Mouse (Mus musculus) large intestine, adult 2 months (tissue): ENCODE measurements around the gene Bbox1. TPM values are rescaled to one million over a fixed set of nuclear protein-coding genes. Genes with fewer than 3 reads are reported as not detected.
A peak's percentile ranks its signal among the peaks of the same experiment; 100 is the strongest.

Source experiments
- DNase-seq: peaks from one replicate; pipeline ENCODE4 v3.0.0-alpha.2; 2012; ENCODE audit warnings: low read depth, low spot score
- WGBS: fragments of 180-500 bp; shearing (Covaris S2); methylation state at CpG from one replicate; pipeline ENCODE4 v1.1.7; 2018; 5-methylcytosine and 5-hydroxymethylcytosine counted together
- polyA plus RNA-seq: library from polyadenylated mRNA; depleted of rRNA; stranded (reverse); fragments of >200 nt; gene quantifications from 2 replicates; pipeline ENCODE4 v1.2.3, GENCODE M21; 2012; rRNA removed

The Bbox1 gene
- polyA plus RNA-seq, 1 experiment = 0.11 TPM

DNA sequence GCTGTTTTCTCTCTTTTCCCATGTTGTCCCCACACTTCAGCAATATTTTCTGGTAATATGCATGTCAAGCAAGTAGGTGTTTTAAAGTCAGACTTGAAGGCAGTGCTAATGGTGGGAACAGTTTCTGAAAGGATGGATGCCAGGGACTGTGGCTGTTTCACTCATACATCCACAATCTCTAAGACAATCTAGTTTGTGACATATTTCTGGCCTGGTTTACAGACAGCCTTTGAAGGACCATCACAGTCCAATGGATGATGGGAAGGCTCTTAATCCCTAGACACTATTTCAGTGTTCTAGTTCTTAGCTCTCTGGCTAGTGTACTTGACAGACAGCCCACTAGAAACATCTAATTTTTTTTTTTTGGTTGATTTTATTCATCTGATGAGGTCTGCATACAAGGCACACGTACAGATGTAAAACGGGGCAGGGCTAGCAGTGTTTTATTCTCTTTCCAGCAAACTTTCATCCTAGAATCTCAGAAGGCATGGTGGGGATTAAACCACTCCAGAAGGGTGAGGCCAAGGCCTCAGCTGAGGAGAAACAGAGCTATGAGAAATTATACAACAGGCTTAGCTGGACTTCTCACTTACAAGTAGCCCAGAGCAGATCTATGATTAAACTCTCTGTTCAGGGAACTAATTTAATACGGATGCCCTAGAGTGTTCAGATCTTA lies 28.4 kb downstream of the Bbox1 start:
- DNase-seq = no peak
- WGBS = 74% methylated on average over 3 of the region's 3 CpGs

DNA sequence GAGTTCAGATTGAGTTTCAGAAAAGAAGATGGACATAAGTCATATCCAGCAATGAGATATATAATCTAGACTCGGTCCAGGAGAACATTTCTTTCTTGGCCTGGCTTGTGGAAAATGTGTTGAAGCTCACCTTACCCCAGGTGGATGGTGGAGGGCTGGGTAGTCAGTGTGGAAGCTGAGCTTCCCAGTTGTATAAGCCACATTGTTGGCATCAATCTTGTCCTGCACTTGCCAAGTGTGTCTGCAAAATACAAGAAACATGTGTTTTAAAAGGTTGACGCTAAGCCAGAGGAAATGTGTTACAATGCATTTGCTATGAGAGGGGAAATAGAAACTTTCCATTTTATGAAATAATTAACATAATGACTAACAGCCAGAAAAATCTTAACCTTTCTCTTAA lies 38.9 kb downstream of the Bbox1 start:
- DNase-seq = no peak
- 68% methylated on average over 2 of the region's 2 CpGs for WGBS

DNA sequence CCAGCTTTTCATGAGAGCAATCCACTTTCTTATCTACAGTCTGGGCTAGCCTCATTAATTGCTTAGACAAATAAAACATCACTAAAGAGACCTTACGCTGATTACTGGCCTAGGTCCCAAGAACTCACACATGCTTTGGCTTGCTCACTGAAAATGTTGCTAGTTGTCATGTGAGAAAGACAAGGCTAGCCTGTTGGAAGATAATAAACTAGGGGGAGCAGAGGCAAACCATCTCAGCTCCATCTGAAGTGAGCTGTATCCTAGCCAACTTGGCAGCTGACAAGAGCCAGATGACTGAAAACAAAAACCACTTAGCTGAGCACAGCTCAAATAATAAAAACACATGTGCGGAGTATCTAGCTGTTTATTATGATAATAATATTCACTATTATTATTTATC lies 40.2 kb downstream of the Bbox1 start:
- DNase-seq = no peak
- 56% methylated on average over 2 of the region's 2 CpGs for WGBS

DNA sequence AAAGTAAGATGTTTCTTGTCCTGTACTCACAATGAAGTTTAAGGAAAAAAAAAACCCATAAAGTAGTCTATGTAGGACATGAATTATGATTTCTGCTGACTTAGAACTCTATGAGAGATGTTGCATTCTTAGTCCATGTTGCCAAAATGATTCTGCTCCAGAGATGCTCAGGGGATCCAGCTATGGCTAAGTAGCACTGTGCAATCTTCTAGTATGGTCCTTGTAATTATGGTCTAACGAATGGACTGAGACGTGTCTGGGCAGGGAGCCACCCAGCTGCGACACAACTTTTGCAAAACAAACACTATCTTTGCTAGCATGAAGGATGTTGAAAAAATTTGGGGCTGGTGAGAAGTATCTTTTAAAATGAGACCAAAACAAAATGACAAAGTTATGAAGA lies 45.1 kb downstream of the Bbox1 start:
- no peak for DNase-seq
- WGBS = 55% methylated on average over 3 of the region's 3 CpGs

DNA sequence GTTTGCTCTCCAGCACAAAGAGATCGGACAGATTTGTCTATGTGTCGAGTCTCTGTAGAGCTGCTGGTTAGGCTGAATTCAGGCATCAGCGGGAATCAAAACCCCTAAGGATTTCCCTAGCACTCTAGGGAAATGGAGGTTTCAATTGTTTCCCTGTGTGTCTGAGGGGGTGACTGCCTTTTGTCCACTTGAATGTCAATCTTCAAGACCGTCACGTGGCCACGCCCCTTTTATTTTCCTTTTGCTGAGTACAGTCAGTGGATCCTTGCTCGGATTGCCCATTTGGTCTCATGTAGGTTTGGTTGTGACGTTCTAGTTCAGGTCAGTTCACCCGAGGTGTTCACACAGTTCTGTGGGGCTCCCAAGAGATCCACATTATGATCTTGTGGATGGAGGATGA lies 82.1 kb downstream of the Bbox1 start:
- no peak for DNase-seq
- 76% methylated on average over 9 of the region's 9 CpGs for WGBS

DNA sequence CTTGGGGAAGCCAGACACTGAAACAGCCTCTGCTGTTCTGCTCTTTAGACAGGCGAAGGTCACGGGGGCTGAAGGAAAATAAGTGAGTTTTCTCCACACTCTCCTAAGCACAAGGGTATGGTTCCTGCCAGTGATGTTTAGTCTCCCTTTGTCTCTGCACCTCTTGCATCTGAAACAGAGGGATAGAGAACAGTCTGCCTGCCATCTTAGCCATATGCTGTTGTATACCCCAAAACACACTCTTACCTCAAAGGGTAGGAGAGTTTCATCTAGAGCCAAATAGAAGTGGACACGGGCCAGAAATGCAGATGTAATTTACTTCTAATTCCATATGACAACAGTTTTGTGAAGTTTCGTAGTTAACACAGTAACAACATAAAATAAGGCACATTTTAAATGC lies 83.6 kb downstream of the Bbox1 start:
- WGBS = 92% methylated on average over 4 of the region's 4 CpGs
- no peak for DNase-seq

DNA sequence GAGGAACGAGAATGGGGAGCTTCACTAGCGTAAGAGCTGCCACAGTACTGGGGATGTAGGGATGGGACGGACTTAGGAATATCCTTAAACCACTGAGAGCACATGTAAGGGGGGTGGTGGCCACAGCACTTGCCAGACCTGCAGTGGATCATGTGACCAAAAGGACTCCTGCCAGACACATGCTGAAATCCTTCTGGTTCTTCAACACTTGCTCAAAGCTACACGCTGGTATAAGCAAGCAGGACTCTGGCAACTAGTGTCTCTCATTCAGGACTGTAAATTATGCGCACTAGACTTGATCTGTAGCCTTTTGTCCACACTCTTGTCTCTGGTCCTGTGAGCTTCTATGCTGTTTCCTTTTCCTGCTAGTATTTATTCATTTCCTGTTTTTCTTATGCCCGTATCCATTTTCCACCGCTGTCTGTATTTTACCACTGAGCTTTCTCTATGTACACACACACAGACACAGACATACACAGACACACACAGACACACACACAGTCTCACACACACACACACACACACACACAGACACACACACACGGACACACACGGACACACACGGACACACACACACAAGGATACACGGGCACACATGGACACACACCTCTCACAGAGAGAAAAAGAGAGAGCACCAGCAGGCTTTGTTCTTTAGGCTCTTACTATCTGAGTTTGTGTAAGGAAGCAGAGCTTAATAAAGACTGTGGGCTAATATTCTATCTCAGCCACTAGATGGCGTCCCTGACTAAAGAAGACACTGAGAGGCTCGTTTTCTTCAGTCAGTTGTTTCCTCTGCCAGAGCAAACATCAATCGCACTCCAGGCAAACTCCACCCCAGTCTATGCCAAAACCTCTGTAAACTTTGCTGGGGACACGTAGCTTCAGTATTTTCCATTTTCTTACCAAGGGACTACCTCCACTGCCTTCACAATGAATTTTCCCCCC lies 84.9 kb downstream of the Bbox1 start:
- 26% methylated on average over 15 of the region's 15 CpGs for WGBS
- peak; percentile 68 for DNase-seq

DNA sequence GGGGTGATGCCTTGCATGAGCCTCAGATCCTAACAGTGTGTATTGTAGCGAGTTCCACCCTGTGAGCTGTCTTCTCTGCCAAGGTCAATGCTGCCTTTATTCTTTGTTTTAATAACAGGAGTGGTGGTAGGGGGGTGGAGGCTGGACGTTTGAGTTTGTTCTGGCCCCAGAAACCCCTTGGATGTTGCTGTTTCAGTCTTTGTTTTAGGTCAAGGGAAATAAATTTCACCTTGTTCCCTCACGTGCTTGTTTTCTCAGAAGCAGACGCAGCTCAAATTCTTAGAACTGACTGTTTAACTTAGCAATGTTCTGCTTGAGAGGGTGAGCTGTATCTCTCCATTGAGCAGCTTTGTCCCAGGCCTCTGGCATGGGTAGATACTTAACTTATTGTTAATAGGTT lies 87.9 kb downstream of the Bbox1 start:
- DNase-seq = no peak
- 42% methylated on average over 4 of the region's 4 CpGs for WGBS

DNA sequence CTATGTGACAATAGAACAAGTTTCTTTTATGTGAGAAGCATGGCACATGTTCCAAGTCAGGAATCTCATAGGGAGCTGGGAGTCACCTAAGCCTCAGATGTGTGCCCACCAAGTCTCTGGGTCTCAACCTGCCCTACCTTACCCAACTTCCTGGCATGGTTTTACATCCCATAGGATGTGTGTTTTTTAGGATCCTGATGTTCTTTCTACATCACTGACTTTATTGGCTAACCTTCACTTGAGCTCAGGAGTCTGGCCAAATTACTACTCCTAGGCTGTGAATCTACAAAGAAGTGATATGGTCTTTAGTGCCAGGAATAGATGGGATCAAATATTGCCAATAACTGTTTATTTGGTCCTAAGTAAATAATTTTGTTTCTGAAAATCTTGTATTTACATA lies 88.4 kb downstream of the Bbox1 start:
- no peak for DNase-seq

DNA sequence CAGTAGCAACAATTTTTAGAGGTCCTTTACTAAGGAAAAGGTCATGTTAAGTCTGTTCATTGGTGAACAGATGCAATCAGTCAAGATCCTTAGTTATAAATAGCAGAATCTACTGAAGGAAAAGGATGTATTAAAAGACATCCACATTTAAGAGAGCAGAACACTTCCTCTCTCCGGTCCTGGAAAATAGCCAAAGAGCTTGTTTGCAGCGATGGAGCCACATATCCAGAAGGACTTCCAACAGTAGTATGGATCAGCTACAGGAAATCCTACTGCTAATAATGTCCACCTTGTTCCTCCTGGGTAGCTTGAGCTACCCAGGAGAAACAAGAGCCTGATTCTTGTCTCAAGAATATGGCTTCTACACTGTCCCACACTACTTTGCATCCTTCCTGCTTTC lies 91.6 kb downstream of the Bbox1 start:
- 52% methylated on average over 2 of the region's 2 CpGs for WGBS
- no peak for DNase-seq

DNA sequence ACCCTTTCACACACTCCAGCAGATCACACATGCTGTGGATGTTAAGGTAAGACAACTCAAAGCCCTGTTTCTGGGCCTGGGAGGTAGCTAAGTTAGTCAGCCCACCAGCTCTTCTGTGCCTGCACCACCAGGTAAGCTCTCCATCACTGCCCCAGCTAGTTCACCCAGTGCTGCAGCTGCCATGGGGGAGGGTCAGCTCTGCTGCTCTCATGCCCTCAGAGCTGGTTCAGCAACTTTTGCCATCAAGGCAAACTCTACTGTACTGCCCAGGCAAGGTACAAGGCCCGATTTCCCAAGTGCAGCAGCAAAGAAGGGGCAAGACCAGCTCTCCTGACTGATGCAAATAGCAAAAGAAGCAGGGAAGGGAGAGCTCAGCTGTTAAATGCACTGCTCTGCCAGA lies 93.9 kb downstream of the Bbox1 start:
- no peak for DNase-seq
- 50% methylated on average over 1 of the region's 1 CpGs for WGBS

DNA sequence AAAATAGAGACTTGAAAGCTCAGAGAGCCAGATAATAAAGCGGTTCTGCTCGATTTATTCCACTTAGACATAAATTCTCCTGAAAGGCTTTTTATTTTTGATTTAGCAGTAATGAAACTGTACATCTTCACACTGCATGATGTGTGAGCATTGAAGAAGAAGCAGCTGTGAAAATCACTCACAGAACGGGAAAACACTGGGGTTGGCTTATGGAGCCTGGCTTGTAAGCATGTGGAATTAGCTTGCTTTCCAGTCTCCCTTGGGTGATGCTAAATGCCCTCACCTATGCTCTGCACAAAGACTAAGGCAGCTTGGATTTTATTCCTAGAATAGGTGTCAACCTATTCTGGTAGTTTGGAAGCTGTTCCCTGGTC lies 98.7 kb downstream of the Bbox1 start:
- 17% methylated on average over 3 of the region's 3 CpGs for WGBS
- no peak for DNase-seq

DNA sequence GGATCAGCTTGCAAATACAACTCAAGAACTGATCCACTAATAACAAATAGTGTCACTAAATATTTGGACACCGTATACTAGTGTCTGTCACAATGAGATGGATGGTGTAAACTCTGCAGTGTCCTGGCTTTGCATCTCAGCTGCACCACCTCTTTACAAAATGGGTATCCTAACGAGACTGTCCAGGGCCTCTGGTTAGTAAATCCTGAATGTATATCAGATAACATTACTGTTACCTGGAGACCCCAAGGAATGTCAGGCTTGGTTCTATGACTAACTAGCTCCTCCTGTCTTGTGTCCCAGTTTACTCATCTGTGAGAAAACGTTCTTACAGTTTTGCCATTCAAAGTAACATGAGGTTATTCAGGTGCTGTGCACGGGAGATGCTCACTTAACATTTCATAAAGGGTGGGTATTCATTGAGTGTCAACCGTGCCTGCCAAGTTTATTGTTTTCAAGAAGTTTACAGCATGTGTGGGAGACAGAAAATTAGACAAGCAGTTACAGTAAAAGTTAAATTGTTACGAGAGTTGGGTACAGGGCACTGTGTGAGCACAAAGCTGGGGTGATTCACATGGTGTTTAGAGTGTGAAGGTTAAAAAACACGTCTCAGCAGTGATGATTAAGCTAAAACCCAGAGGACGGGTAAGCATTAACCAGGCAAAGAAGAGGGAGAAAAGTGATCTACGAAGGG lies 99.2 kb downstream of the Bbox1 start:
- WGBS = 22% methylated on average over 9 of the region's 9 CpGs
- no peak for DNase-seq

DNA sequence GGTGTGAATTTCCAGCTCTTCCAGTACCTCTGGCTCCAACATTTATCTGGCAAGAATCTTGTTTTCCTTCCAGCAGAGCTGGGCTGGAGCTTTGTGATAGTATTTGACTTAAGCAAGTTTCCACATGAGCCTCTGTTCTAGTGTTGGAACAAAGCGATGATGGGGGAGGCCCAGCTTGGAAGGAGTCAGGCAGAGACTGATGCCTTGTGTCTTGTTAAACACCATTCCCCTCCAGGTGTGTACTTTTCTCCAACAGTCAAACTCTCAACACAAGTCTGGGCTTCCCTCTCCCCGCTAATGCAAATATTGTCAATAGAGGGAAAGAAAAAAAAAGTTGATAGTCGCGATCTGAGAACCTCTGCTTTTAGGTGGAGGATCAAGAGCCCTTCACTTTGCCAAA lies 100.1 kb downstream of the Bbox1 start:
- whole genome bisulfite sequencing = 37% methylated on average over 4 of the region's 4 CpGs
- no peak for DNase-seq

Other genes with a start within 250 kb of the Bbox1 start
- 2.3 and 2.5 TPM in 2 replicates for gene Fibin, start 48.6 kb upstream of the Bbox1 start, polyA plus RNA-seq